Comparison of ENCODE assay signal across 9 mouse cellular contexts in the genomic region with DNA sequence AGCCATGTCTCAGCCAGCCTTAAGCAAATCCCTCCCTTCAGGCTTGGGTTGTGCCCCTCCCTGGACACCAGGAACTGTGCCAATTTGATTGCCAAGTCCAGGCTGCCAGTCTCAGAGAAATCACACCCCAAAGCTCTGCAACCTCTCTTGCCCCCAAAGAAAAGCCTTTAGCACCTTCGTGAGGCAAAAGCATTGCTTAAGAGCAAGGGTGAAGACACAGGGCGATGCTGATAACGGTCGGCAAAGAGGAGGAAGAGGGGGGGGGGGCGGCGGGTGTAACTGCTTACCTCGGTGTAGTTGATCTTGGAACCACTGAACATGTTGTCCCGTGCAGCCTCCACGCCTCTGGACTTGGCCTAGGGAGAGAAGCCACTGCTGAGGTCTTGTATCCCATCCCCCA. TPM values are rescaled to one million over a fixed set of nuclear protein-coding genes. Genes with fewer than 3 reads are reported as not detected.
DNase-seq lines count a peak whose midpoint lies in the region; ATAC-seq and TF ChIP-seq lines count a peak whose summit lies in the region.
"Had no signal": no experiment of that assay in that cellular context is flagged by ENCODE, and none has a peak within 500 bp of the region (broad histone marks: within the 10 kb centered on the region; RNA-seq: fewer than 3 reads in every experiment).

No protein-coding gene starts in this region.

- peak overlapping the region; percentile 95; the same call in 1 of the 2 replicates for H3K27ac ChIP-seq in heart, embryonic 10.5 days
- no peak overlapping the region for H3K27ac ChIP-seq in heart, embryonic 13.5 days (replicated peaks)
- H3K27ac ChIP-seq in liver, embryonic 12.5 days: no peak overlapping the region; the same call in 1 of the 2 replicates
- no peak overlapping the region for H3K27ac ChIP-seq in neural tube, embryonic 15.5 days (replicated peaks)

- H3K4me1 ChIP-seq in heart, embryonic 10.5 days: peaks cover 54% of the 10 kb centered on the region
- peaks cover 62% of the 10 kb centered on the region for H3K4me1 ChIP-seq in heart, embryonic 13.5 days
- peaks cover 77% of the 10 kb centered on the region for H3K4me1 ChIP-seq in liver, embryonic 12.5 days
- peaks cover 53% of the 10 kb centered on the region for H3K4me1 ChIP-seq in neural tube, embryonic 15.5 days

- WGBS in heart, embryonic 10.5 days: 29% methylated on average over 7 of the region's 9 CpGs
- 14% methylated on average over 7 of the region's 9 CpGs for WGBS in heart, embryonic 13.5 days
- WGBS in liver, embryonic 12.5 days (ENCODE audit: insufficient replicate concordance): 2% methylated on average over 7 of the region's 9 CpGs
- 64% methylated on average over 9 of the region's 9 CpGs for WGBS in neural tube, embryonic 15.5 days

- H3K9ac ChIP-seq in heart, embryonic 13.5 days: peak overlapping the region; percentile 94
- peak overlapping the region; percentile 89 for H3K9ac ChIP-seq in liver, embryonic 12.5 days
- H3K9ac ChIP-seq in neural tube, embryonic 15.5 days (replicated peaks): no peak overlapping the region; the same call in 1 of the 2 replicates

- peak overlapping the region; percentile 92 for H3K4me2 ChIP-seq in heart, embryonic 13.5 days
- H3K4me2 ChIP-seq in liver, embryonic 12.5 days: peak overlapping the region; percentile 95
- peak overlapping the region; percentile 69 for H3K4me2 ChIP-seq in neural tube, embryonic 15.5 days

- intact Hi-C loops in heart, postnatal 36 days (cut with DNase I): no loop called here
- intact Hi-C loops in left cerebral cortex, postnatal 25 days (cut with DNase I): no loop called here

- H3K27me3 ChIP-seq in heart, embryonic 10.5 days (ENCODE audit: insufficient read depth, poor library complexity, severe bottlenecking): no peaks in the 10 kb centered on the region
- H3K27me3 ChIP-seq in heart, embryonic 13.5 days (replicated peaks): no peaks in the 10 kb centered on the region
- H3K27me3 ChIP-seq in liver, embryonic 12.5 days (replicated peaks): no peaks in the 10 kb centered on the region
- no peaks in the 10 kb centered on the region for H3K27me3 ChIP-seq in neural tube, embryonic 15.5 days (replicated peaks)

- no peak for TF ChIP-seq POLR2A in brain, embryonic 14.5 days (IDR thresholded peaks at IDR 0.05; ENCODE audit: borderline replicate concordance, extremely low read depth, insufficient read depth, insufficient read length, poor library complexity, severe bottlenecking)

- ATAC-seq in heart, embryonic 13.5 days (ENCODE audit: extremely low read depth, insufficient number of reproducible peaks, low FRiP score, low TSS enrichment): no peak
- no peak for ATAC-seq in liver, embryonic 12.5 days
- ATAC-seq in neural tube, embryonic 15.5 days (ENCODE audit: low FRiP score): no peak

- no peaks in the 10 kb centered on the region for H3K9me3 ChIP-seq in heart, embryonic 10.5 days
- no peaks in the 10 kb centered on the region for H3K9me3 ChIP-seq in heart, embryonic 13.5 days
- H3K9me3 ChIP-seq in liver, embryonic 12.5 days (replicated peaks): no peaks in the 10 kb centered on the region
- H3K9me3 ChIP-seq in neural tube, embryonic 15.5 days (replicated peaks): no peaks in the 10 kb centered on the region

- H3K4me3 ChIP-seq in heart, embryonic 10.5 days: peak overlapping the region; percentile 82
- peak overlapping the region; percentile 79 for H3K4me3 ChIP-seq in heart, embryonic 13.5 days
- peak overlapping the region; percentile 79 for H3K4me3 ChIP-seq in liver, embryonic 12.5 days
- H3K4me3 ChIP-seq in neural tube, embryonic 15.5 days (replicated peaks): peak overlapping the region; percentile 78

- TF ChIP-seq CTCF in brain, embryonic 14.5 days (IDR thresholded peaks at IDR 0.05; ENCODE audit: borderline replicate concordance, extremely low read depth, insufficient read depth, insufficient read length): no peak

- no peak for DNase-seq in heart, embryonic 10.5 days (ENCODE audit: low spot score)
- DNase-seq in heart, postnatal 36 days: no peak
- peak; percentile 29 for DNase-seq in brain, embryonic 14.5 days (ENCODE audit: low read depth)
- DNase-seq in left cerebral cortex, postnatal 25 days (ENCODE audit: low spot score in 2 of 2): no peak
- no peak for DNase-seq in layer of hippocampus, adult 8-10 months (ENCODE audit: low spot score in 2 of 2)

- H3K36me3 ChIP-seq in heart, embryonic 10.5 days: peaks cover 53% of the 10 kb centered on the region
- H3K36me3 ChIP-seq in heart, embryonic 13.5 days: peaks cover 51% of the 10 kb centered on the region
- H3K36me3 ChIP-seq in liver, embryonic 12.5 days: peaks cover 51% of the 10 kb centered on the region
- H3K36me3 ChIP-seq in neural tube, embryonic 15.5 days: peaks cover 30% of the 10 kb centered on the region

RNA-seq across cellular contexts. Expression of gene Gpi1, which starts 1.5 kb away (rescaled TPM):
- 650 and 828 TPM in 2 replicates for polyA plus RNA-seq in heart, embryonic 10.5 days (2016; fragmentation: Nextera tagmentation; extraction: Ambion mirVana)
- total RNA-seq in heart, postnatal 36 days (2021): 100 to 1,000 TPM; 520 to 540 TPM
- 209 and 273 TPM in 2 replicates for polyA plus RNA-seq in brain, embryonic 14.5 days (2012; rRNA removed)
- polyA plus RNA-seq in heart, embryonic 13.5 days (2015; fragmentation: Nextera tagmentation; extraction: Ambion mirVana): 702 and 751 TPM in 2 replicates
- polyA plus RNA-seq in liver, embryonic 12.5 days (2016; fragmentation: Nextera tagmentation; extraction: Ambion mirVana): 207 and 222 TPM in 2 replicates
- polyA plus RNA-seq in neural tube, embryonic 15.5 days (2015; fragmentation: Nextera tagmentation; extraction: Ambion mirVana): 326 and 346 TPM in 2 replicates
- 100 to 1,000 TPM; 657 to 693 TPM for total RNA-seq in left cerebral cortex, postnatal 25 days (2021)
- total RNA-seq in layer of hippocampus, adult 8-10 months (2022): 100 to 1,000 TPM; 765 to 848 (median 808) TPM

RNA-seq across cellular contexts. Expression of gene Gm6096, which starts 22.2 kb away (rescaled TPM):
- 0.57 TPM in 1 of 2 replicates, not detected in the other for polyA plus RNA-seq in heart, embryonic 10.5 days (2016; fragmentation: Nextera tagmentation; extraction: Ambion mirVana)
- total RNA-seq in heart, postnatal 36 days (2021): not detected
- polyA plus RNA-seq in brain, embryonic 14.5 days (2012; rRNA removed): not detected in 2 replicates
- 0.37 TPM in 1 of 2 replicates, not detected in the other for polyA plus RNA-seq in heart, embryonic 13.5 days (2015; fragmentation: Nextera tagmentation; extraction: Ambion mirVana)
- polyA plus RNA-seq in liver, embryonic 12.5 days (2016; fragmentation: Nextera tagmentation; extraction: Ambion mirVana): not detected in 2 replicates
- polyA plus RNA-seq in neural tube, embryonic 15.5 days (2015; fragmentation: Nextera tagmentation; extraction: Ambion mirVana): not detected in 2 replicates
- total RNA-seq in left cerebral cortex, postnatal 25 days (2021): not detected
- not detected for total RNA-seq in layer of hippocampus, adult 8-10 months (2022)
- polyA plus RNA-seq: spleen, adult 2 months had no signal

RNA-seq across cellular contexts. Expression of gene Pdcd2l, which starts 32.2 kb away (rescaled TPM):
- 65.2 and 67.5 TPM in 2 replicates for polyA plus RNA-seq in heart, embryonic 10.5 days (2016; fragmentation: Nextera tagmentation; extraction: Ambion mirVana)
- total RNA-seq in heart, postnatal 36 days (2021): 10 to 100 TPM; 21.9 to 22.1 TPM
- polyA plus RNA-seq in brain, embryonic 14.5 days (2012; rRNA removed): 48.7 and 66.3 TPM in 2 replicates
- polyA plus RNA-seq in heart, embryonic 13.5 days (2015; fragmentation: Nextera tagmentation; extraction: Ambion mirVana): 53.3 and 53.8 TPM in 2 replicates
- polyA plus RNA-seq in liver, embryonic 12.5 days (2016; fragmentation: Nextera tagmentation; extraction: Ambion mirVana): 39.1 and 39.2 TPM in 2 replicates
- 72.2 and 89.5 TPM in 2 replicates for polyA plus RNA-seq in neural tube, embryonic 15.5 days (2015; fragmentation: Nextera tagmentation; extraction: Ambion mirVana)
- 10 to 100 TPM; 20.8 to 25.5 TPM for total RNA-seq in left cerebral cortex, postnatal 25 days (2021)
- 10 to 100 TPM; 22.8 to 28.3 (median 24.4) TPM for total RNA-seq in layer of hippocampus, adult 8-10 months (2022)

RNA-seq across cellular contexts. Expression of gene Uba2, which starts 59.2 kb away (rescaled TPM):
- polyA plus RNA-seq in heart, embryonic 10.5 days (2016; fragmentation: Nextera tagmentation; extraction: Ambion mirVana): 154 and 197 TPM in 2 replicates
- 10 to 100 TPM; 32.9 to 35.1 TPM for total RNA-seq in heart, postnatal 36 days (2021)
- polyA plus RNA-seq in brain, embryonic 14.5 days (2012; rRNA removed): 133 and 136 TPM in 2 replicates
- polyA plus RNA-seq in heart, embryonic 13.5 days (2015; fragmentation: Nextera tagmentation; extraction: Ambion mirVana): 111 and 114 TPM in 2 replicates
- 165 and 174 TPM in 2 replicates for polyA plus RNA-seq in liver, embryonic 12.5 days (2016; fragmentation: Nextera tagmentation; extraction: Ambion mirVana)
- polyA plus RNA-seq in neural tube, embryonic 15.5 days (2015; fragmentation: Nextera tagmentation; extraction: Ambion mirVana): 157 and 172 TPM in 2 replicates
- total RNA-seq in left cerebral cortex, postnatal 25 days (2021): 10 to 100 TPM; 87.2 to 91.5 TPM
- total RNA-seq in layer of hippocampus, adult 8-10 months (2022): 10 to 100 TPM; 81.8 to 91.5 (median 88.2) TPM
